In the genomic region with DNA sequence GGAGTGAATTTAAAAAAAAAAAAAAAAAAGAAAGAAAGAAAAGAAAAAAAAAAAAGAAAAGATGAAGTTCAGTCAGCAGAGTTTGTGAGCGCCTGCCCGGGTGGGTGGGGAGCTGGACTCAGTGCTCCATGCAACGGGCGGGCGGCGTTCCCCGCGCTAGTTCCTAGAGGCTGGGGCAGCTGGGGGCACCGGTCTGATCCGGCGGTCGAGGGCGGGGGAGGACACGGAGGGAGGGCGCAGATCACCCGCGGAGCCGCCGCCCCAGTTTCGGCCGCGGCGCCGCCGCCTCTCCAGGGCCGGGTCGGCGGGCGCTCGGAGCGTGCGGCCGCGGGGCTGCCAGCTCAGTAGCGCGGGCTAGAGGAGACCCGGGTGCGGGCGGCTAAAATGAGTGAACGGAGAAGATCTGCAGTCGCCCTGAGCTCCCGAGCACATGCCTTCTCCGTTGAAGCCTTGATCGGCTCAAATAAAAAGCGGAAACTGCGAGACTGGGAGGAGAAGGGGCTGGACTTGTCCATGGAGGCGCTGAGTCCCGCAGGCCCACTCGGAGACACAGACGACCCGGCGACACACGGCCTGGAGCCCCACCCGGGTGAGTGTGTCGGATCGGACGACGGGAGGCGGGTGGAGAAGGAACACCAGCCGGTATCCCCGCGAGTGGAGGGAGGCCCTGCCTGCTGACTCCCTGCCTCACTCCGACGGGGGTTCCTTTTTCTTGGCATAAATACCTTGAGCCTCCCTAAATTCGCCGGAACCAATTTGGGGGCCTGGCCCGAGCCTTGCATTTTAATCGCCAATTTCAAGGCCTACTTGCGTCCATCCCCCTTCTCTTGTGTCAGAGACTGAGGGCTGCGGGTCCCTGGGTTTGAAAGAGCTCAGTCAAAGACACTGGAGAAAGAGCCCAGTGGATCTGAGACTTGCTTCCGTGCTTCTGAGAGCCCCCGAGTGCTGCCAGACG, we compare ENCODE assay signal across 1 mouse cellular context.
TF ChIP-seq lines count a peak whose summit lies in the region.

No protein-coding gene starts in this region.

TF ChIP-seq in MEL, 35 proteins besides CTCF, POLR2A, EP300 and RAD21 (continued from another document):
- TF ChIP-seq ZNF384 (IDR thresholded peaks at IDR 0.05; ENCODE audit: low read depth, low read length) = no peak
- TF ChIP-seq HCFC1 (IDR thresholded peaks at IDR 0.05; ENCODE audit: low read depth, low read length) = no peak
- no peak for TF ChIP-seq ETS1 (IDR thresholded peaks at IDR 0.05; ENCODE audit: low read depth, low read length)
- no peak for TF ChIP-seq USF2 (IDR thresholded peaks at IDR 0.05; ENCODE audit: borderline replicate concordance in 1 of 2, insufficient read depth in 1 of 2, low read depth in 1 of 2, low read length in 2 of 2)
- no peak for TF ChIP-seq SMC3 (IDR thresholded peaks at IDR 0.05; ENCODE audit: low read depth, low read length)
- TF ChIP-seq BHLHE40 (IDR thresholded peaks at IDR 0.05; ENCODE audit: borderline replicate concordance, low read depth, low read length) = no peak
- TF ChIP-seq MAX (IDR thresholded peaks at IDR 0.05; ENCODE audit: low read length) = peak; percentile 80
- TF ChIP-seq SIN3A (IDR thresholded peaks at IDR 0.05; ENCODE audit: low read length) = peak; percentile 48
- peak; percentile 22; the same call in 1 of the 2 replicates for TF ChIP-seq NELFE (IDR thresholded peaks at IDR 0.05; ENCODE audit: low read depth, low read length)
- TF ChIP-seq CHD1 (IDR thresholded peaks at IDR 0.05; ENCODE audit: low read depth, low read length) = no peak
- TF ChIP-seq CHD2 (IDR thresholded peaks at IDR 0.05; ENCODE audit: low read length) = no peak
- TF ChIP-seq UBTF (IDR thresholded peaks at IDR 0.05; ENCODE audit: borderline replicate concordance, insufficient read depth, low read depth, low read length) = peak; percentile 56; the same call in 1 of the 2 replicates
- TF ChIP-seq TBP (IDR thresholded peaks at IDR 0.05; ENCODE audit: low read depth, low read length) = 0 out of 2 replicates have a peak, but pooled peaks have one; percentile 33
